Mouse (Mus musculus): ENCODE results near the gene Kndc1.

The Kndc1 gene

GRCm38 (mm10) chr7:139894655-139895557, at the start of gene Kndc1:
Gene Kndc1 (plus strand): TSS chr7:139894696.
- DNase-seq (ENCODE audit: low spot score in 2 of 2): peak; percentile 66 to 75

- DNase-seq (ENCODE audit: low spot score in 2 of 2): no peak
Measured at GRCm38 (mm10) chr7:139845101-139845500, 49.4 kb upstream of the Kndc1 start.

GRCm38 (mm10) chr7:139850152-139850551, 44.3 kb upstream of the Kndc1 start:
- peak in 1 of 2 experiments; percentile 55 for DNase-seq (ENCODE audit: low spot score in 2 of 2)

- no peak for DNase-seq (ENCODE audit: low spot score in 2 of 2)
Measured at GRCm38 (mm10) chr7:139850677-139851076, 43.8 kb upstream of the Kndc1 start.

GRCm38 (mm10) chr7:139851098-139851497, 43.4 kb upstream of the Kndc1 start:
- peak; percentile 67 to 78 for DNase-seq (ENCODE audit: low spot score in 2 of 2)

- DNase-seq (ENCODE audit: low spot score in 2 of 2): no peak
Measured at GRCm38 (mm10) chr7:139855261-139855660, 39.2 kb upstream of the Kndc1 start.

GRCm38 (mm10) chr7:139861411-139861810, 33.1 kb upstream of the Kndc1 start:
- DNase-seq (ENCODE audit: low spot score in 2 of 2): peak; percentile 87 to 89

- no peak for DNase-seq (ENCODE audit: low spot score in 2 of 2)
Measured at GRCm38 (mm10) chr7:139863076-139863475, 31.4 kb upstream of the Kndc1 start.

GRCm38 (mm10) chr7:139864253-139864652, 30.2 kb upstream of the Kndc1 start:
- no peak for DNase-seq (ENCODE audit: low spot score in 2 of 2)

- no peak for DNase-seq (ENCODE audit: low spot score in 2 of 2)
Measured at GRCm38 (mm10) chr7:139864871-139865270, 29.6 kb upstream of the Kndc1 start.

GRCm38 (mm10) chr7:139871014-139871413, 23.5 kb upstream of the Kndc1 start:
- no peak for DNase-seq (ENCODE audit: low spot score in 2 of 2)

GRCm38 (mm10) chr7:139877167-139877792, 17.2 kb upstream of the Kndc1 start:
- peak; percentile 67 to 68 for DNase-seq (ENCODE audit: low spot score in 2 of 2)

- no peak for DNase-seq (ENCODE audit: low spot score in 2 of 2)
Measured at GRCm38 (mm10) chr7:139878122-139878521, 16.4 kb upstream of the Kndc1 start.

- no peak for DNase-seq (ENCODE audit: low spot score in 2 of 2)
Measured at GRCm38 (mm10) chr7:139878621-139879020, 15.9 kb upstream of the Kndc1 start.

GRCm38 (mm10) chr7:139883545-139883944, 11.0 kb upstream of the Kndc1 start:
- DNase-seq (ENCODE audit: low spot score in 2 of 2): no peak

- no peak for DNase-seq (ENCODE audit: low spot score in 2 of 2)
Measured at GRCm38 (mm10) chr7:139891779-139892178, 2.7 kb upstream of the Kndc1 start.

GRCm38 (mm10) chr7:139896271-139896670, 1.8 kb downstream of the Kndc1 start:
- no peak for DNase-seq (ENCODE audit: low spot score in 2 of 2)

- no peak for DNase-seq (ENCODE audit: low spot score in 2 of 2)
Measured at GRCm38 (mm10) chr7:139896796-139897195, 2.3 kb downstream of the Kndc1 start.

- no peak for DNase-seq (ENCODE audit: low spot score in 2 of 2)
Measured at GRCm38 (mm10) chr7:139898606-139899005, 4.1 kb downstream of the Kndc1 start.

- peak in 1 of 2 experiments; percentile 50 for DNase-seq (ENCODE audit: low spot score in 2 of 2)
Measured at GRCm38 (mm10) chr7:139899505-139899904, 5.0 kb downstream of the Kndc1 start.

GRCm38 (mm10) chr7:139900456-139900855, 6.0 kb downstream of the Kndc1 start:
- DNase-seq (ENCODE audit: low spot score in 2 of 2): no peak

- DNase-seq (ENCODE audit: low spot score in 2 of 2): no peak
Measured at GRCm38 (mm10) chr7:139900896-139901295, 6.4 kb downstream of the Kndc1 start.

GRCm38 (mm10) chr7:139901981-139902380, 7.5 kb downstream of the Kndc1 start:
- no peak for DNase-seq (ENCODE audit: low spot score in 2 of 2)
